Mouse (Mus musculus): ENCODE data around the gene Ces4a. TPM values are rescaled to one million over a fixed set of nuclear protein-coding genes. Genes with fewer than 3 reads are reported as not detected.
"Not testable (repeated sequence)": the region's sequence is repeated elsewhere in the genome, so short reads cannot be mapped to it uniquely, and the experiment has no call there.

Gene Ces4a
- polyA plus RNA-seq, 1 experiment: not detected

DNA sequence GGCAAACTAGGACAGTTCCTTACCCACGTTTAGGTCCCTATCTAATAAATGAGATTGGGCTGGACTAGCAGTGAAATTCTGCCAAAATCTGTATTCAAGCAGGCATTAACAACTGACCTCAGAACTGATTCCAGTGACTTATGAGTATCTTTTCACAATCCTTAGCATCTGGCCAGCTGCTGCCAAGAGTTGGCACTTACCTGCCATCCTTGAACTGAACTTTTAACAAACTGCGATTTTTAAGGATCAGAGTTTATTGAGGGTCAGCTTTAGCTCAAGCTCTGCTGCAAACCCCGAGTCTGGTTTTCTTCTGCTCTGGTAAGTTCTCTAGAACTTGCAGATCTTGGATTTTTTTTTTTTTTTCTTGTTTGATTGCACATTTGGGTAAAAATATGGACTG is 38.0 kb downstream of the Ces4a start:
- no peak for TF ChIP-seq CTCF (IDR thresholded peaks at IDR 0.05; ENCODE audit: extremely low read depth, insufficient read length, insufficient replicate concordance, low read depth, low read length)
- TF ChIP-seq POLR2A (IDR thresholded peaks at IDR 0.05; ENCODE audit: low read depth, low read length): no peak
- H3K27me3 ChIP-seq (ENCODE audit: control insufficient read depth, insufficient read depth, low read length): no peaks in the 10 kb centered on the region
- peaks cover 2% of the 10 kb centered on the region; the same call in 1 of the 2 replicates for H3K4me1 ChIP-seq (ENCODE audit: control insufficient read depth, insufficient read depth, insufficient read length, low read length)
- H3K4me3 ChIP-seq (ENCODE audit: low read depth, low read length): no peak overlapping the region
- no peak overlapping the region for H3K27ac ChIP-seq (ENCODE audit: insufficient read depth, low read depth, low read length)
- no peaks in the 10 kb centered on the region for H3K36me3 ChIP-seq (ENCODE audit: control insufficient read depth, insufficient read depth, low read length)
- WGBS: 47% methylated on average over 3 of the region's 3 CpGs

DNA sequence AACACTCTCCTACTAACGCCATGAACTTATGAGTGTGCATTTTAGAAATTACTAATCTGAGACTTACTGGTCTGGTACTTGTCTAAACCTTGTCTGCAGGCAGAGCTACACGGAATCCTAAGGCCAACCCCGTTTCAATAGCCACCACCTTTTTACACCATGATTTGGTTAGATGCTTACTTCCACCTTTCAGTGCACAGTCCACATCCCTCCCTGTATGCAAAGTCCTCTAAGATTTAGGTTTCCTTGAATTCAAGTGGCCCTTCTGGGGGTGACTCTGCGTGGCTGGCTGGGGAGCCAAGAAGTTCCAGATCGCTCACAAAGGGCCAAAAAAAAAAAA is 38.4 kb downstream of the Ces4a start:
- H3K4me1 ChIP-seq (ENCODE audit: control insufficient read depth, insufficient read depth, insufficient read length, low read length): peaks cover 2% of the 10 kb centered on the region; the same call in 1 of the 2 replicates
- no peaks in the 10 kb centered on the region for H3K27me3 ChIP-seq (ENCODE audit: control insufficient read depth, insufficient read depth, low read length)
- TF ChIP-seq CTCF (IDR thresholded peaks at IDR 0.05; ENCODE audit: extremely low read depth, insufficient read length, insufficient replicate concordance, low read depth, low read length) (no peak), POLR2A (IDR thresholded peaks at IDR 0.05; ENCODE audit: low read depth, low read length) (no peak)
- peaks cover 1% of the 10 kb centered on the region; the same call in 1 of the 2 replicates for H3K36me3 ChIP-seq (ENCODE audit: control insufficient read depth, insufficient read depth, low read length)
- H3K4me3 ChIP-seq (ENCODE audit: low read depth, low read length): peak overlapping the region; percentile 73
- H3K27ac ChIP-seq (ENCODE audit: insufficient read depth, low read depth, low read length): peak overlapping the region; percentile 52
- 2% methylated on average over 5 of the region's 5 CpGs for WGBS

DNA sequence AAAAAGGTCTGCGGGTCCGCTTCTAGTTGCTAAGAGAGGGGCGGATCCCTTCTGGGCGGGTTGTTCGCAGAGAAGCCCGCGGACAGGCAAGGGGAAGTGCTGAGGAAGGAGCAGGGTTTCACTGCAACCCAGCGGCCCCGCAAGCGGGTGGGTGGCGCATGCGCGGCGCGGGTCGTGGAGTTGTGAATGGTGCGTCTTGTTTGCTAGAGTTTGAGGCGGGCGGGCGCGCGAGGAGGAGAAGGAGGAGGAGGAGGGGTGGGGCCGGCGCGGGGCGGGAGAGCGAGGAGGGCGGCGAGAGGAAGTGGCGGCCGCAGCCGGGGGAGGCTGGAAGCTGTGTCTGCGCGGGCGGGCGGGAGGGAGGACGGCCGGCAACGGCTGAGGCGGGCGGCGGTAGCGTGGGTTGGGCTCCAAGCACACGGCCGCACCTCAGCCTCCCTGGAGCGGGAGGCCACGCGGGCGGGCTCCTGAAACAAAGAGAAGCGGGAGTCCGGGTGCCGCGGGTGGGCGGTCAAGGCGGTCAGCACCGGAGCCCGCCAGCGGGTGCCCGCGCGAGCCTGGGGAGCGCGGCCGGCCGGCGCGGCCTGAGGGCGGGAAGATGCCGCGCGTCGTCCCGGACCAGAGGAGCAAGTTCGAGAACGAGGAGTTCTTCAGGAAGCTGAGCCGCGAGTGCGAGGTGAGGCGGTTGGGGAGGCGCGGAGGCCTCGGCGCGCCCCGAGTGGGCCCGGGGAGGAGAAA is 38.9 kb downstream of the Ces4a start, which contains the start of gene Cbfb:
Gene Cbfb (plus strand): TSS at position 294 of the 735 bp plus-strand sequence.
- Histone ChIP-seq H3K36me3 (ENCODE audit: control insufficient read depth, insufficient read depth, low read length) (peaks cover 3% of the 10 kb centered on the region; the same call in 1 of the 2 replicates), H3K4me3 (ENCODE audit: low read depth, low read length) (peak within 1 kb of the TSS; percentile 73), H3K4me1 (ENCODE audit: control insufficient read depth, insufficient read depth, insufficient read length, low read length) (peaks cover 2% of the 10 kb centered on the region; the same call in 1 of the 2 replicates), H3K27me3 (ENCODE audit: control insufficient read depth, insufficient read depth, low read length) (no peaks in the 10 kb centered on the region), H3K27ac (ENCODE audit: insufficient read depth, low read depth, low read length) (peak within 1 kb of the TSS; percentile 59)
- TF ChIP-seq POLR2A (IDR thresholded peaks at IDR 0.05; ENCODE audit: low read depth, low read length): peak; percentile 46; the same call in 1 of the 2 replicates
- no peak for TF ChIP-seq CTCF (IDR thresholded peaks at IDR 0.05; ENCODE audit: extremely low read depth, insufficient read length, insufficient replicate concordance, low read depth, low read length)
- under 1% methylated on average over 66 of the region's 86 CpGs for WGBS

DNA sequence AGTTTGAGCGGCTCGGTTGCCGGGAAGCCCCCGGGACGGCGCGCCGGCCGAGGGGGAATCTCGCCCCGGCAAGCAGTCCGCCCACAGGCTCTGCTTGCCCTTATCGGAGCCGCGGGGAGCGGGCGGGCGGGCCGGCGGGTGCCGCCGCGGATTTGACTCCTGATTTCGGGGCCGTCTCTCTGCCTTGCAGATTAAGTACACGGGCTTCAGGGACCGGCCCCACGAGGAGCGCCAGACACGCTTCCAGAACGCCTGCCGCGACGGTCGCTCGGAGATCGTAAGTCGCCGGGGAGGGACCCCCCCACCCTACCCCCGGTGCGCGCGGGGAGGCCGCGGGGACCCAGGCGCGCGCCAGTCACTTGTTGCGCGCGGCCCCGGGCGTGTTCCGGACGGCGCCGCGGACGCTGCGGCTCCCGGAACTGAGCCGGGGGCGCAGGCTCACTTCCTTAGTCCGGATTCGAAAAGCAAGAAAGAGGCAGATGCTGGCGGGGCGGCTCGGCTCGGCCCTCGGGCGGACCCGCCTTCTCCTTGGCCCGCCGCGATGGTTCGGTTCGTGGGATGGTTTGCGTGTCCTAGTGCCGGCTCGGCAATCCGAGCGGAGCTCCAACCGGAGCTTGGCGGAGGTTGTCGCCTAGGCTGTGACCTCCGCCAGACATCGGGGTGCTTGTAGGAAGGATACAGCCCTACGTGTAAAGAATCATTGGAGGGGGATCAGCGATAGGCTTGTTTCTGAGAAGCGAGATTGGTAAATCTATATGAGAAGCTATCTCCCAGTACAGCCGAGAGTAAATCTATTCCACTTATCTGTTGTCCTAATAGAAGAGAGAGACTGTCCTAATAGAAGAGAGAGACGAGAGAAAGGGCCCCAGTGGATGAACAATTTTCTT is 39.8 kb downstream of the Ces4a start:
- Histone ChIP-seq H3K4me3 (ENCODE audit: low read depth, low read length) (peak overlapping the region; percentile 73), H3K27me3 (ENCODE audit: control insufficient read depth, insufficient read depth, low read length) (no peaks in the 10 kb centered on the region), H3K4me1 (ENCODE audit: control insufficient read depth, insufficient read depth, insufficient read length, low read length) (peaks cover 2% of the 10 kb centered on the region; the same call in 1 of the 2 replicates), H3K36me3 (ENCODE audit: control insufficient read depth, insufficient read depth, low read length) (peaks cover 4% of the 10 kb centered on the region), H3K27ac (ENCODE audit: insufficient read depth, low read depth, low read length) (peak overlapping the region; percentile 59)
- TF ChIP-seq CTCF (IDR thresholded peaks at IDR 0.05; ENCODE audit: extremely low read depth, insufficient read length, insufficient replicate concordance, low read depth, low read length) (no peak), POLR2A (IDR thresholded peaks at IDR 0.05; ENCODE audit: low read depth, low read length) (peak; percentile 70)
- WGBS: under 1% methylated on average over 90 of the region's 92 CpGs

DNA sequence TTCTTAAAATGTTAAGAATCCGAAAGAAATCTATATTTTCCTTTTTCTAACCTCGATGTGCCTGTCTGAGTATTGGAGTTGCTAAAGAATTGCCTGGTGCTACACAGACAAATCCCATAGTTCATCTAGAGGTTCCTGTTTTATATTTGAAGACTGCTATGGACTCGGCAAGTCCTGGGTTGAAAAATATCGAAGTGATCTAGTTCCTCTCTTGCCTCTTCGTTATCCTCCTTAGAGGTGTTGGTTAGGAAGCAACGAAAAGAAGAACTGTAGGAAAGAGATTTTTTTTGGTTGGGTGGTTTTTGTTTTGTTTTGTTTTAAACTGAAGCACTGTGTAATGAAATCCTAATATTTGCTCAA is 40.4 kb downstream of the Ces4a start:
- Histone ChIP-seq H3K27me3 (ENCODE audit: control insufficient read depth, insufficient read depth, low read length) (no peaks in the 10 kb centered on the region), H3K4me1 (ENCODE audit: control insufficient read depth, insufficient read depth, insufficient read length, low read length) (peaks cover 2% of the 10 kb centered on the region; the same call in 1 of the 2 replicates), H3K4me3 (ENCODE audit: low read depth, low read length) (no peak overlapping the region), H3K27ac (ENCODE audit: insufficient read depth, low read depth, low read length) (no peak overlapping the region), H3K36me3 (ENCODE audit: control insufficient read depth, insufficient read depth, low read length) (peaks cover 5% of the 10 kb centered on the region)
- no peak for TF ChIP-seq CTCF (IDR thresholded peaks at IDR 0.05; ENCODE audit: extremely low read depth, insufficient read length, insufficient replicate concordance, low read depth, low read length)
- no peak for TF ChIP-seq POLR2A (IDR thresholded peaks at IDR 0.05; ENCODE audit: low read depth, low read length)
- 10% methylated on average over 6 of the region's 6 CpGs for WGBS

DNA sequence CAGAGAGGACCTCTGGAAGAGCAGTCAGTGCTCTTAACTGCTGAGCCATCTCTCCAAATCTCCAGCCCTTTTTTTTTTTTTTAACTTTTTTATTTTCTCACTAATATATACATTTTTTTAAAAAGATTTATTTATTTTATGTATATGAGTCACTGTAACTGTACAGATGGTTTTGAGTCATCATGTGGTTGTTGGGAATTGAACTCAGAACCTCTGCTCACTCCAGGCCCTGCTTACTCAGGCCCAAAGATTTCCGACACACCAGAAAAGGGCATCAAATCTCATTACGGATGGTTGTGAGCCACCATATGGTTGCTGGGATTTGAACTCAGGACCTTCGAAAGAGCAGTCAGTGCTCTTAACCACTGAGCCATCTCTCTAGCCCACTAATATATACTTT is 43.7 kb downstream of the Ces4a start:
- not testable (repeated sequence) for H3K27ac ChIP-seq (ENCODE audit: insufficient read depth, low read depth, low read length); H3K4me3 ChIP-seq (ENCODE audit: low read depth, low read length); H3K36me3 ChIP-seq (ENCODE audit: control insufficient read depth, insufficient read depth, low read length); H3K4me1 ChIP-seq (ENCODE audit: control insufficient read depth, insufficient read depth, insufficient read length, low read length); H3K27me3 ChIP-seq (ENCODE audit: control insufficient read depth, insufficient read depth, low read length)
- WGBS: 98% methylated on average over 3 of the region's 3 CpGs

DNA sequence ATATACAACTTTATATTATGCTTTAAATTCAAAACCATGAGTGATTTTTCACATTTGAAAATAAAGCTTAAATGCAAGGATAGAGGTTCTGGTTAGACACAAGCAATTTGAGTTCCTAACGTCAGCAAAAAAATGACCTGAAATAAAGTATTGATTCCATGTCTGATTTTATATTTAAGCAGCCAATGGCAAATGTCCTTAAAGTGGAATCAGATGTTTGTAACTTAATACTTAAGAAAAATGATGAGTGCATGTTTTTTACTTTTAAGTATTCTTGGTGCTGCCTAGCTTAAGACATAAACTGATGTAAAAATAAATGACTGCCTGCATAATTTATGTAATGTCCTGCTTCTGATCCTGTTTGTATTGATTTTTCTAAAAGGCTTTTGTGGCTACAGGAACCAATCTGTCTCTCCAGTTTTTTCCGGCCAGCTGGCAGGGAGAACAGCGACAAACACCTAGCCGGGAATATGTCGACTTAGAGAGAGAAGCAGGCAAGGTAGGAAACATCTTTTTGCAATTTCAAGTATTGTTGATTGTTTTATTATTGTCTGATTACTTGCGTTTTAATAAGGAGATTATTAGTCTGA is 46.7 kb downstream of the Ces4a start:
- WGBS: 85% methylated on average over 6 of the region's 6 CpGs
- 0 out of 2 replicates have a peak, but pooled peaks cover 2% of the 10 kb centered on the region for H3K4me1 ChIP-seq (ENCODE audit: control insufficient read depth, insufficient read depth, insufficient read length, low read length)
- TF ChIP-seq CTCF (IDR thresholded peaks at IDR 0.05; ENCODE audit: extremely low read depth, insufficient read length, insufficient replicate concordance, low read depth, low read length) (no peak), POLR2A (IDR thresholded peaks at IDR 0.05; ENCODE audit: low read depth, low read length) (no peak)
- no peak overlapping the region for H3K4me3 ChIP-seq (ENCODE audit: low read depth, low read length)
- H3K36me3 ChIP-seq (ENCODE audit: control insufficient read depth, insufficient read depth, low read length): peaks cover 11% of the 10 kb centered on the region
- no peak overlapping the region for H3K27ac ChIP-seq (ENCODE audit: insufficient read depth, low read depth, low read length)
- no peaks in the 10 kb centered on the region for H3K27me3 ChIP-seq (ENCODE audit: control insufficient read depth, insufficient read depth, low read length)

Data from small intestine, adult 2 months (tissue).